Mouse (Mus musculus) E14TG2a.4 (cell line): Measurements from ENCODE around the gene Med12l.

ENCODE experiments used
- CTCF ChIP-seq: conservative IDR thresholded peaks from 2 replicates; pipeline ENCODE4 v1.5.1; 2014; ENCODE audit warnings: low read length
- NANOG ChIP-seq: IDR thresholded peaks from 2 replicates; pipeline ENCODE4 v1.6.1; 2014; ENCODE audit warnings: borderline replicate concordance, low read length, mixed read lengths

DNA sequence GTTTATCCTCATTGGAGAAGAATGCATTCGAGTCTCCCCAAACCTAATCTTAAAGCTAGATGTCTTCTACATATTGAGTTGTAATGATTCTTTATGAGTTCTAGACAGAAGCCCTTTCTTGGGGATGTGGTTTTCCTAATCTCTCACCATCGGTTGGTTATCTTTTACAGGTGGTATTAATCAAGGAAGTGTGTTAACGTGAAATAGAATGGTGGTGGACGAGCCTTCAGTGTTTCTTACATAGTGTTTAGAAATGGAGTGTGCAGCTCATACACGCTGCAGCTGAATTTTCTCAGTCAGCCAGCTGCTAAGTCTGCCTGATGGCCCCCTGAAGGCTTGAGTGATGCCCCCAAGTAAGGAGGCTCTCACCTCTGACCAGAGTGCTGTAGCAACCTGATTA lies 56.5 kb downstream of the Med12l start:
- TF ChIP-seq CTCF (no peak), NANOG (no peak)
